Mouse (Mus musculus): ENCODE results near the gene Clasrp. TPM values are rescaled to one million over a fixed set of nuclear protein-coding genes. Genes with fewer than 3 reads are reported as not detected.
"Not testable (repeated sequence)": the region's sequence is repeated elsewhere in the genome, so short reads cannot be mapped to it uniquely, and the experiment has no call there.

Gene Clasrp
- total RNA-seq, 2 experiments from 2014 or later = 14.3 to 19.9 TPM

DNA sequence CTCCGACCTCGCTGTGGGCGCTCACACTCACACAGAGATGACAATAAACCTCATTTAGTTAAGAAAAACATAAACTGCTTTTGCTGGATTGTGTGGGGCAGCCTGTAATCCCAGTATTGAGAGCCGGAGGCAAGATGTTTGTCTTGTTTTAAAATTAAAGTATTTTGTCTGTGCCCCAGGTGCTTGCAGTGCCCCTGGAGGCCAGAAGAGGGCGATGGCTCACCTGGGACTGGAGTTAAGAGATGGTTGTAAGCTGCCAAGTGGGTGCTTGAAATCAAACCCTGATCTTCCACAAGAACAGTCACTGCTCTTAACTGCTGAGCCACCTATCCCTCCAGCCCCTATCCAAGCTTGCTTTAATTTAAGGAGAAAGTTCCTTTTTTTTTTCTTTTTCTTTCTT lies 6.7 kb upstream of the Clasrp start:
- no peak for ATAC-seq (replicated peaks; ENCODE audit: low FRiP score, poor library complexity, severe bottlenecking)

DNA sequence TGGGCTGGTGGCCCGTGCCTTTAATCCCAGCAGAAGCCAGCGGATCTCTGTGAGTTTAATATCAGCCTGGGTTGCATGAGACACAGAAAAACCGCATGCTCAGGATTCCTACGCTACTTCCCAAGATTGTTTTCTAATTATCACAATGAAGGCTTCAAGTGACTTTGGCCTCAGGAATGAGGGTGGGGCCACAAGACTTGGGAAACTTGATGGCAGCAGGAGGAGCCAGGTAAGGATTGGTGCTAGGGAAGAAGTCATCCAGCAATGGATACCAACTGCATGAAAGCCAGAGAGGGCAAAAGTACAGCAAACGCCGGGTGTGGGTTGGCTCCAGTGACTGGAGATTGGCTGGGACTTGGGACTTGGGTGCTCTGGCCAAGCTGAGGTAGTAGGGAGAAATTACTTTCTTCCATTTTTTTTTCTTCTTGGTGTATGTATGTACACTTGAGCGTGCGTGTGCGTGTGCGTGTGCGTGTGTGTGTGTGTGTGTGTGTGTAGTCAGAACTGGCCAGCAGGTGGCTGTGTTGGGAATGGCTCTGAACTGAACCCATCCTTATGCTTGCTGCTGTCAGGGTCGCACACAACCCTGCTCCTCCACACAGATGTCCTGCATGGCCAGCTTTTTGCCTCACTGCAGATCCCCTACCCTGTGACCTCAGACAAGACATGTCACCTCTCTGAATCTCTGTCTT lies 5.5 kb upstream of the Clasrp start:
- no peak for ATAC-seq (replicated peaks; ENCODE audit: low FRiP score, poor library complexity, severe bottlenecking)

- no peak for ATAC-seq (replicated peaks; ENCODE audit: low FRiP score, poor library complexity, severe bottlenecking)
Observed at GRCm38 (mm10) chr7:19607291-19607690, 3.0 kb upstream of the Clasrp start.

DNA sequence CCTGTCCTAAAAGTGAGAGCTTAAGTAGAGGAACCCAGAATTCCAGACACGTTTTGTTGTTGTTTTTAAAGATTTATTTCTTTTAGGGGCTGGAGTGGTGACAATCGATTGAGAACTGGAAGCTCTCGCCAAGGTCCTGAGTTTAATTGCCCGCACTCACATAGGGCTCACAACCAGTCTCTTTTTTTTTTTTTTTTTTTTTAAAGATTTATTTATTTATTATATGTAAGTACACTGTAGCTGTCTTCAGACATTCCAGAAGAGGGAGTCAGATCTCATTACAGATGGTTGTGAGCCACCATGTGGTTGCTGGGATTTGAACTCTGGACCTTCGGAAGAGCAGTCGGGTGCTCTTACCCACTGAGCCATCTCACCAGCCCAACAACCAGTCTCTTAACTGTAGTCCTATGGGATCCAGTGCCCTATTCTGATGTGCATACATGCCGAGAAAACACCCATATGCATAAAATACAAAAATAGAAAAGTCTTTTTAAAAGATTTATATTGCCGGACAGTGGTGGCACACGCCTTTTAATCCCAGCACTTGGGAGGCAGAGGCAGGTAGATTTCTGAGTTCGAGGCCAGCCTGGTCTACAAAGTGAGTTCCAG lies 424 bp upstream of the Clasrp start:
- ATAC-seq (replicated peaks; ENCODE audit: low FRiP score, poor library complexity, severe bottlenecking) = not testable (repeated sequence)

DNA sequence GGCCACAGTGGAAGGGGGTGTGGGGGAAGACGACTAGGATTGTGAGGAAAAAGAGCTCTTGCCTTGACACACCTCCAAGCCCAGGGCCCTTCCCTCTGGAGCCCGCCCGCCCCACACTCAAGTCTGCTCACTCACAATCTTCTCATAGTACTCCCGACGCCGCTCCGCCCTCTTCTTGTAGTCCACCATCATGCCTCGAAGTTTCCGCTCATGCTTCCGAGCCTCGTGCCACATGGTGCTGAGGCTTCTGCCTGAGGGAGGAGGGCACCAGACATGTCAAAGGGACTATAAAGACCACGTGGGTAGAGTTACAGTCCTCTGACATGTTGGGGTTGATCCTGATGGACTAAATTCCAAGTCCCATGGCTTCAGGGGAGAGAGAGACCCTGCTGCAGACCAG lies 1.2 kb downstream of the Clasrp start:
- no peak for ATAC-seq (replicated peaks; ENCODE audit: low FRiP score, poor library complexity, severe bottlenecking)

DNA sequence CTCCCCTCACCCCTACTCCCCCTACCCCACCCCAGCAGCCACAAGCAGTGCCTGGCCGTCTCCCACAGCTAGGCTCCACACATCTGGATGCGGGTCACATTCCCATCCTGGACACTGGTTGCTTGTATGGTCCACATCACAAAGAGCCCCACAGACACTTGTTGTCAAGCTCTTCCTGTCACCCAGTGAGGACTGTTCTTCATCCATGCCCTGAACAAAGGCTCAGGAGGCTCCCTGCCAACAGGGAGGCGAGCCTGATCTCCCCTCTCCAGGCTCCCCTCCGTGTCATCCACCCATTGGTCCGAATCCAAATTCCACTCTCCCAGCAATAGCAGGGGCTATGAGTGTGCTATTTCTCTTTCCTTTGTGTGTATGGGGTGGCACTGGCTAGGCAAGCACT lies 3.7 kb downstream of the Clasrp start:
- no peak for ATAC-seq (replicated peaks; ENCODE audit: low FRiP score, poor library complexity, severe bottlenecking)

DNA sequence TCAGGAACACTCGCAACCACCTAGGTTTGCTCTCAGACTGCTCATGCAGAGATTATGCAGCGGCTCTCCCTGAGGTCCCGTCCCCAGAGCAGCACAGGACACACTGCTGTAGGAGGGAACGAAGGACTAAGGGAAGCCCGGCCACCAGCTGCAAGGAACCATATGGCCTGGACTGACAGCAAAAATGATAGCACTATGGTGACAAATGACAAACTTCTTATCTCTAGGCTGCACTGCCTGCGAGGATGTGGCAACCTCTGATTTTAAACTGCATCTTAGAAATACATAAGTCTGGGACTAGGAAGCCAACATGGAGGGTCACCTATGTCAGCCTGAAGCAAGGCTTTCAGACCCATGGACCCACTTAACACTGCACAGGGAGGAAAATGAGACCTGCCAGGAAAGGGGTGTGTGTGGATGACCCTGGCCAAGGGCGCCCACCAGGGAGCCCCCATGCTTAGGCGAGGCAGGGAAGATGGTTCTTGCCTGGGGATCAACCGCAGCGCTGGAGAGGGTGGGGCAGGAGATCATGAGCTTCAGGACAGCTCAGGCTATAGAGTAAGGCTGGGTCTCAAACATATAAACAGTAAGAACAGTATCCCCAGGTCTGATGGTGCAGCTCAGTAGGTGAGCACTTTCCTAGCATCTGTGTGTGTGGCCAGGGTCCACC lies 11.1 kb downstream of the Clasrp start:
- peak; percentile 39; the same call in 1 of the 2 replicates for ATAC-seq (replicated peaks; ENCODE audit: low FRiP score, poor library complexity, severe bottlenecking)

DNA sequence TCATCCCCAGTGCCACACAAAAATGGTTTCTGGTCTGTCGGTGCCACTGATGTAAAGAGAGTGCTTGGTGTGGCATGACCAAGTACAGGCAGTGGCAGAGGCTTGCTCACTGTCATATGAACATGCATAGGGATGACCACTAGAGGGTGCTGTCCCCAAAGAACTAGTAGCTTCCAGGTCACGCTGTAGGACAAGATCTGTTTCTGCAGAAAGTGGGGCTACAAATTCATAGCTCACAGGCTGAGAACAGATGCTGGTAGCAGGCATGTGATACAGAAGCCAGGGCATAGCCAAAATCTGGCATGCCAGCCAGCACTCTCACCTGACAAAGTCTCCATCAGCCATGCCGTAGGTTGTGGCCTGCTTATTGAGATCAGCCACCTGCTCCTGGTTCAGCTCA lies 14.4 kb downstream of the Clasrp start:
- peak; percentile 79 for ATAC-seq (replicated peaks; ENCODE audit: low FRiP score, poor library complexity, severe bottlenecking)

GRCm38 (mm10) chr7:19589207-19589606 lies 15.1 kb downstream of the Clasrp start:
- ATAC-seq (replicated peaks; ENCODE audit: low FRiP score, poor library complexity, severe bottlenecking) = peak; percentile 52; the same call in 1 of the 2 replicates

DNA sequence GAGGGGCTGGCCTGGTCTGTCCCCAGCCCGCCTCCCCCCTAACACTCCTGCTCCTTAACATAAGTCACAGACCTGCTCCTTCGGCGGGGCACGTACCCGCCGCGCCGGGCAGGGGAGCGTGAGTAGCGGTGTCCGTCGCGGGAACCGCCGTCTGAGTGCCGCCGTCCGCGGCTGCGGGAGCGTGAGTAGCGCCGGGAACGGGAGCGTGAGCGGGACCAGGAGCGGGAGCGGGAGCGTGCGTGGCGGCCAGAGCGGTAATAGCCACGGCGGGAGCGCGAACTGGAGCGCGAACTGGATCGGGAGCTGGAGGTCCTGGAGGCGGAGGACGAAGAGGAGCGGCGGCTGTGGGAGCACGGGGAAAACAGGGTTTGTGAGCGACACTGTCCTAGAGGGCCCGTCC lies 18.0 kb downstream of the Clasrp start:
- no peak for ATAC-seq (replicated peaks; ENCODE audit: low FRiP score, poor library complexity, severe bottlenecking)

- ATAC-seq (replicated peaks; ENCODE audit: low FRiP score, poor library complexity, severe bottlenecking) = no peak
Observed at GRCm38 (mm10) chr7:19580634-19581033, 23.7 kb downstream of the Clasrp start.

DNA sequence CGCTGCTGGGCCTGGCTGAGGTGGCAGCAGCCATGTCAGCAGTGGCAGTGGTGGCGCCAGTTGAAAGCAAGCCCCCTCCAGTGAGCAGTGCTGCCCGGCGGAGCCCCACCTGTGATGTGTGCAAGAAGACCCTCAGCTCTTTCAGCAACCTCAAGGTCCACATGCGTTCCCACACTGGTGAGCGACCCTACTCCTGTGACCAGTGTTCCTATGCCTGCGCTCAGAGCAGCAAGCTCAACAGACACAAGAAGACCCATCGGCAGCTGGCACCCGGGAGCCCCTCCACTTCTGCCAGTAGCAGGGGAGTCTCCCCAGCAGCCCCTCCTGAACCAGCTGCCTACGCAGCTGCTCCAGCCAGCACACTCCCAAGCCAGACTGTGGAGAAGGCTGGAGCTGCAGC lies 24.5 kb downstream of the Clasrp start:
- no peak for ATAC-seq (replicated peaks; ENCODE audit: low FRiP score, poor library complexity, severe bottlenecking)

DNA sequence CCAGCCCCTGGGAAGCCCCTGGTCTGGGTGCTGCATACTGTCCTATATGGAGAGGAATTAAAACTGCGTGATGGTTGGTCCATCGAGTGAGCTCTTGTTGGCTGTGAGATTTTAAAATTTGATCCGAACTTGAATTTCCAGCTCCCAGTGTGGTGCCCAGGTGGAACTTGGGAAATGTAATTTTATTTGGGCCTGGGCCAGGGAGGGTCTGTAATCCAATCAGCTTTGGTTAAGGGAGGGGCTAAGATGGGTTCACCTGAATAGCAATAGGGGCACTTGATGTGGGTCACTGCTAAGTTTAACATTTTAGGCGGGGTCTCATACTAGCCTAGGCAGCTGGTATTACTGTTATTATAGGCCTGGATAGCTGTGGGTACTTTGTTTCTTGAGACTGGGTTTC lies 25.9 kb downstream of the Clasrp start:
- no peak for ATAC-seq (replicated peaks; ENCODE audit: low FRiP score, poor library complexity, severe bottlenecking)

- no peak; the same call in 1 of the 2 replicates for ATAC-seq (replicated peaks; ENCODE audit: low FRiP score, poor library complexity, severe bottlenecking)
Observed at GRCm38 (mm10) chr7:19577877-19578414, 26.3 kb downstream of the Clasrp start.

GRCm38 (mm10) chr7:19577141-19577852 lies 27.0 kb downstream of the Clasrp start, which contains the start of the genes Zfp296 and Gemin7:
Gene Zfp296, plus strand, starts transcription at chr7:19577287.
Gene Gemin7, minus strand, starts transcription at chr7:19577595.
- ATAC-seq (replicated peaks; ENCODE audit: low FRiP score, poor library complexity, severe bottlenecking) = no peak

- no peak for ATAC-seq (replicated peaks; ENCODE audit: low FRiP score, poor library complexity, severe bottlenecking)
Observed at GRCm38 (mm10) chr7:19575559-19575958, 28.7 kb downstream of the Clasrp start.

DNA sequence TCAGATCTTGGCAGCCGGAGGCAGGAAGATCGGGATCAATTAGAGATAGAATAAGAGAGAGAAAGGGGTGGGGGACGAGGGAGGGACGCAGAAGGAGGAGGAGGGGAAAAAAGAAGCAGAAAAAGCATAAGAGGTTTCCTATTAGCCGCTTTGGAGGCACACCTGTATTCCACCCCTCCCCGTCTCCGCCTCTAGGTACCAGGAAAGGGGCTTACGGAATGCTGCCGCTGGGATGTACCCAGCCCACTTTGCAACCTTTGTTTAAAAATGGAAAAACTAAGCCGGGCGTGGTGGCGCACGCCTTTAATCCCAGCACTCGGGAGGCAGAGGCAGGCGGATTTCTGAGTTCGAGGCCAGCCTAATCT lies 30.5 kb downstream of the Clasrp start:
- no peak for ATAC-seq (replicated peaks; ENCODE audit: low FRiP score, poor library complexity, severe bottlenecking)

GRCm38 (mm10) chr7:19572926-19573775 lies 31.1 kb downstream of the Clasrp start:
- peak; percentile 82 for ATAC-seq (replicated peaks; ENCODE audit: low FRiP score, poor library complexity, severe bottlenecking)

- ATAC-seq (replicated peaks; ENCODE audit: low FRiP score, poor library complexity, severe bottlenecking) = no peak
Observed at GRCm38 (mm10) chr7:19569647-19570046, 34.6 kb downstream of the Clasrp start.

All from erythroid progenitor cell, adult 5-6 weeks (primary cell).